Mouse (Mus musculus): ENCODE results near the gene Trpt1. TPM values are rescaled to one million over a fixed set of nuclear protein-coding genes. Genes with fewer than 3 reads are reported as not detected.
A peak's percentile ranks its signal among the peaks of the same experiment; 100 is the strongest.

Trpt1 gene
- polyA plus RNA-seq, 1 experiment from 2014 or later, result 7.6 TPM

GRCm38 (mm10) chr19:6977759-6978638 is 17.9 kb upstream of the Trpt1 start:
- WGBS, result 66% methylated on average over 12 of the region's 13 CpGs
- TF ChIP-seq CTCF (IDR thresholded peaks at IDR 0.05; ENCODE audit: low read depth), result no peak
- Histone ChIP-seq H3K36me3 (ENCODE audit: control insufficient read depth, insufficient read depth) (peaks cover 8% of the 10 kb centered on the region; the same call in 1 of the 2 replicates), H3K27ac (ENCODE audit: low read depth, low read length) (peak overlapping the region; percentile 57; the same call in 1 of the 2 replicates), H3K4me1 (replicated peaks; ENCODE audit: control insufficient read depth, insufficient read depth, low read length) (no peaks in the 10 kb centered on the region), H3K9ac (ENCODE audit: low read depth, low read length) (no peak overlapping the region), H3K27me3 (replicated peaks; ENCODE audit: control insufficient read depth, insufficient read depth, low read length) (no peaks in the 10 kb centered on the region), H3K4me2 (replicated peaks; ENCODE audit: low read depth) (peak overlapping the region; percentile 75), H3K4me3 (ENCODE audit: low read depth, low read length) (no peak overlapping the region), H3K9me3 (ENCODE audit: control insufficient read depth) (no peaks in the 10 kb centered on the region)
- no peak for ATAC-seq

DNA sequence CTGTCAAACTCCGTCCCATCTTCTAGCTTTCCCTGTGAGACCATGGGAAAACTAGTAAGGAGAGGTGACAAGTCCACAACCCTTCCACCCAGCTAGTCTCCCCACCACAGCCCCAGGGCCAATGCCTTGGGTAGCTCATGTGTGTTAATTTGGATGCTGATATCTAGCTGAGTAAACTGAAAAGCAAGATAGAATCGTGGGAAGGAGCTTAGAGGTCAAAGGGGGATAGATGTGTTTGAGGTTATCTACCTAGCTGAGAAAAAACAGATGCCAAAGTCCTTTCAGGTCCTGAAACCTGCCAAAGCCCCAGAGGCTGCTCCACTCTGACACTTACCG is 17.3 kb upstream of the Trpt1 start:
- H3K9me3 ChIP-seq (ENCODE audit: control insufficient read depth), result no peaks in the 10 kb centered on the region
- peaks cover 8% of the 10 kb centered on the region; the same call in 1 of the 2 replicates for H3K36me3 ChIP-seq (ENCODE audit: control insufficient read depth, insufficient read depth)
- WGBS, result 25% methylated on average over 3 of the region's 3 CpGs
- peak overlapping the region; percentile 75 for H3K4me2 ChIP-seq (replicated peaks; ENCODE audit: low read depth)
- no peak for TF ChIP-seq CTCF (IDR thresholded peaks at IDR 0.05; ENCODE audit: low read depth)
- H3K4me3 ChIP-seq (ENCODE audit: low read depth, low read length), result peak overlapping the region; percentile 72
- no peak overlapping the region; the same call in 1 of the 2 replicates for H3K9ac ChIP-seq (ENCODE audit: low read depth, low read length)
- ATAC-seq, result no peak
- H3K4me1 ChIP-seq (replicated peaks; ENCODE audit: control insufficient read depth, insufficient read depth, low read length), result no peaks in the 10 kb centered on the region
- no peaks in the 10 kb centered on the region for H3K27me3 ChIP-seq (replicated peaks; ENCODE audit: control insufficient read depth, insufficient read depth, low read length)
- peak overlapping the region; percentile 57; the same call in 1 of the 2 replicates for H3K27ac ChIP-seq (ENCODE audit: low read depth, low read length)

GRCm38 (mm10) chr19:6979001-6979479 is 16.9 kb upstream of the Trpt1 start:
- Histone ChIP-seq H3K4me2 (replicated peaks; ENCODE audit: low read depth) (peak overlapping the region; percentile 75), H3K9ac (ENCODE audit: low read depth, low read length) (peak overlapping the region; percentile 71), H3K36me3 (ENCODE audit: control insufficient read depth, insufficient read depth) (peaks cover 10% of the 10 kb centered on the region; the same call in 1 of the 2 replicates), H3K4me3 (ENCODE audit: low read depth, low read length) (peak overlapping the region; percentile 72), H3K27me3 (replicated peaks; ENCODE audit: control insufficient read depth, insufficient read depth, low read length) (no peaks in the 10 kb centered on the region), H3K27ac (ENCODE audit: low read depth, low read length) (peak overlapping the region; percentile 57), H3K9me3 (ENCODE audit: control insufficient read depth) (no peaks in the 10 kb centered on the region), H3K4me1 (replicated peaks; ENCODE audit: control insufficient read depth, insufficient read depth, low read length) (no peaks in the 10 kb centered on the region)
- ATAC-seq, result no peak
- WGBS, result 4% methylated on average over 11 of the region's 11 CpGs
- TF ChIP-seq CTCF (IDR thresholded peaks at IDR 0.05; ENCODE audit: low read depth), result no peak

GRCm38 (mm10) chr19:6979486-6980380 is 16.2 kb upstream of the Trpt1 start:
- under 1% methylated on average over 57 of the region's 59 CpGs for WGBS
- peak overlapping the region; percentile 75 for H3K4me2 ChIP-seq (replicated peaks; ENCODE audit: low read depth)
- H3K4me1 ChIP-seq (replicated peaks; ENCODE audit: control insufficient read depth, insufficient read depth, low read length), result no peaks in the 10 kb centered on the region
- ATAC-seq, result peak; percentile 89
- TF ChIP-seq CTCF (IDR thresholded peaks at IDR 0.05; ENCODE audit: low read depth), result peak; percentile 86
- H3K4me3 ChIP-seq (ENCODE audit: low read depth, low read length), result peak overlapping the region; percentile 72
- peaks cover 12% of the 10 kb centered on the region; the same call in 1 of the 2 replicates for H3K36me3 ChIP-seq (ENCODE audit: control insufficient read depth, insufficient read depth)
- H3K27me3 ChIP-seq (replicated peaks; ENCODE audit: control insufficient read depth, insufficient read depth, low read length), result no peaks in the 10 kb centered on the region
- peak overlapping the region; percentile 71 for H3K9ac ChIP-seq (ENCODE audit: low read depth, low read length)
- peak overlapping the region; percentile 76 for H3K27ac ChIP-seq (ENCODE audit: low read depth, low read length)
- no peaks in the 10 kb centered on the region for H3K9me3 ChIP-seq (ENCODE audit: control insufficient read depth)

DNA sequence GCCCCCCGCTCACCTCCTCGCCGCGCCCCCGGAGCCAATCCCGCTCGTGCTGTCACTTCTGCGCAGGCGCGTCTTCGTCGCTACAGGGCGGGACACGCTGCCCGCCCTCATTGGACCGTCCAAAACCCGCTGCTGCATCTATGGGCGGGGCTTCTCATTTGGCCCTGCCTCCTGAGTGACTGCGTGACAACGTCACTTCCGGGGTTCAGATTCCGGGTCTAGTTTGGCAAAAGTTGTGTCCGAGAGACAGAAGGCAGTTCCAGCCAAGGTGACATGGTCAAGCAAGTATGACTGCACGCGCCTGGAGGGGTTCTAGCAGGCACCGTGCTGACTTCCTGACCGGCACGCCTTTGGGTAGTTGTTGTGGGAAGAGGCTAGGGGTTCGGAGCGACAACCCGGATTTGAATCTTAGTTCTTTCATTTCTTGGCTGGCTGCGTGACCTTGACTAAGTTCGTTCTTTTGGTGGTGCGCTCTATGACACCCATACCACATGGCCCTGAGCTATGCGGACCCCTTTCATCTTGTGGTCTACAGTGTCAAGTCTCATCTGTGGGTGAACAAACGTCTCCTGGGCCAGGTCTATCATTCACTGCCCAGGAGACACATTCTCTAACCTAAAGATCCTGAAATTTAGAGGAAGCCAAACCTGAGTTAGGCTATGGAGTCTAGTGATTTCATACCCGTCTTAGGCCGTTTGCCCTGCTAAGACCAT is 15.4 kb upstream of the Trpt1 start, which contains the start of gene Fkbp2:
Gene Fkbp2 (minus strand): TSS at position 121 of the 713 bp plus-strand sequence.
- H3K4me3 ChIP-seq (ENCODE audit: low read depth, low read length), result peak within 1 kb of the TSS; percentile 72
- peaks cover 14% of the 10 kb centered on the region; the same call in 1 of the 2 replicates for H3K36me3 ChIP-seq (ENCODE audit: control insufficient read depth, insufficient read depth)
- peak within 1 kb of the TSS; percentile 71 for H3K9ac ChIP-seq (ENCODE audit: low read depth, low read length)
- no peaks in the 10 kb centered on the region for H3K4me1 ChIP-seq (replicated peaks; ENCODE audit: control insufficient read depth, insufficient read depth, low read length)
- no peaks in the 10 kb centered on the region for H3K9me3 ChIP-seq (ENCODE audit: control insufficient read depth)
- H3K27me3 ChIP-seq (replicated peaks; ENCODE audit: control insufficient read depth, insufficient read depth, low read length), result no peaks in the 10 kb centered on the region
- peak within 1 kb of the TSS; percentile 75 for H3K4me2 ChIP-seq (replicated peaks; ENCODE audit: low read depth)
- ATAC-seq, result peak; percentile 81
- 1% methylated on average over 38 of the region's 38 CpGs for WGBS
- TF ChIP-seq CTCF (IDR thresholded peaks at IDR 0.05; ENCODE audit: low read depth), result no peak
- H3K27ac ChIP-seq (ENCODE audit: low read depth, low read length), result peak within 1 kb of the TSS; percentile 90
